Mouse (Mus musculus): Measurements from ENCODE around the gene Chd2.

DNA sequence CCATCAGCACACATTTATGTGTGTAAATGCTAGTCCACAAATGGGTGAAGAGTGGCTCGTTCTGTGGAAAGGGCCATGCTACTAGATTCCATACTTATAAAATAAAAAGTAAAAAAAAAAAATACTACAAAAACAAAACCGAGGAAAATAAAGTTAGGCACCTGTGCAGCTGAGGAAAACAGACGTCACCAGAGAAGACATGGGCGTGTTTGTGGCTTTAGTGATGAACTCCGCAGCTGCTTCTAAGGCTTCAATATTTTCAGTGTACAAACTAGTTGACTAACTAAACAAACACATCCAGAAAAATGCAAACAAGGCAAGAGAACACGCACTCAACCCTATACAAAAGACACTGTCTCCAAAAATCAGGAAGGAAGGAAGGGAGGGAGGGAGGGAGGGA is 18.4 kb downstream of the Chd2 start:
- TF ChIP-seq CTCF (conservative IDR thresholded peaks at IDR 0.05; ENCODE audit: insufficient read depth, insufficient read length, low read depth, low read length) (no peak), POLR2A (IDR thresholded peaks at IDR 0.05; ENCODE audit: low read depth, low read length) (no peak)

Measured in kidney, adult 2 months (tissue).